Mouse (Mus musculus): ENCODE measurements around the gene Fadd.

- TF ChIP-seq EP300 (optimal IDR thresholded peaks at IDR 0.05) (no peak), CTCF (IDR thresholded peaks at IDR 0.05; ENCODE audit: low read depth) (no peak)
Observed at GRCm38 (mm10) chr7:144541351-144541750, 40.9 kb downstream of the Fadd start.
